Mouse (Mus musculus) thymus, postnatal 36 days (tissue): ENCODE data around the gene Aup1.

Source experiments
- DNase-seq, 2 experiments: peaks; one replicate each; pipeline ENCODE4 v3.0.0; 2022; ENCODE audit warnings: mixed read lengths in 2 of 2

Gene Aup1

GRCm38 (mm10) chr6:83031921-83032590, 22.3 kb upstream of the Aup1 start:
- no peak for DNase-seq

- DNase-seq: peak; percentile 54 to 57
These were observed 21.5 kb upstream of the Aup1 start for GRCm38 (mm10) chr6:83032769-83033191.

GRCm38 (mm10) chr6:83033249-83034185, 20.8 kb upstream of the Aup1 start, which contains the start of the genes Dok1 and Loxl3:
Dok1 (minus strand) TSS chr6:83033471.
Loxl3 (plus strand) TSS chr6:83034173.
- peak; percentile 71 to 77 for DNase-seq

GRCm38 (mm10) chr6:83034463-83035055, 19.8 kb upstream of the Aup1 start:
- DNase-seq: no peak

- DNase-seq: no peak
These were observed 17.1 kb upstream of the Aup1 start for GRCm38 (mm10) chr6:83037188-83037587.

GRCm38 (mm10) chr6:83038496-83039012, 15.8 kb upstream of the Aup1 start:
- DNase-seq: peak; percentile 90 to 95

GRCm38 (mm10) chr6:83040601-83041000, 13.7 kb upstream of the Aup1 start:
- no peak for DNase-seq

GRCm38 (mm10) chr6:83043561-83043960, 10.8 kb upstream of the Aup1 start:
- no peak for DNase-seq

GRCm38 (mm10) chr6:83043993-83044392, 10.3 kb upstream of the Aup1 start:
- DNase-seq: no peak

GRCm38 (mm10) chr6:83044742-83045141, 9.6 kb upstream of the Aup1 start:
- DNase-seq: no peak

GRCm38 (mm10) chr6:83049367-83049766, 5.0 kb upstream of the Aup1 start:
- DNase-seq: no peak

- DNase-seq: peak; percentile 16 to 27
These were observed 973 bp upstream of the Aup1 start for GRCm38 (mm10) chr6:83053136-83053960.

GRCm38 (mm10) chr6:83054871-83055431, 630 bp downstream of the Aup1 start, which contains the start of gene Htra2:
Htra2 (minus strand) TSS chr6:83055273.
- peak; percentile 64 to 71 for DNase-seq

GRCm38 (mm10) chr6:83057790-83058189, 3.5 kb downstream of the Aup1 start, which contains the start of gene Dqx1:
Dqx1 (plus strand) TSS chr6:83057844.
- no peak for DNase-seq

- DNase-seq: no peak
These were observed 4.4 kb downstream of the Aup1 start for GRCm38 (mm10) chr6:83058725-83059124.

- DNase-seq: peak; percentile 31 to 51
These were observed 11.7 kb downstream of the Aup1 start for GRCm38 (mm10) chr6:83065995-83066394.

- DNase-seq: no peak
These were observed 12.1 kb downstream of the Aup1 start for GRCm38 (mm10) chr6:83066441-83066840.

GRCm38 (mm10) chr6:83068221-83068620, 13.9 kb downstream of the Aup1 start:
- DNase-seq: no peak

GRCm38 (mm10) chr6:83068706-83069487, 14.6 kb downstream of the Aup1 start:
- DNase-seq: no peak

GRCm38 (mm10) chr6:83069488-83070246, 15.3 kb downstream of the Aup1 start:
- no peak for DNase-seq

- no peak for DNase-seq
These were observed 15.8 kb downstream of the Aup1 start, which contains the start of gene Tlx2 for GRCm38 (mm10) chr6:83070247-83070310. Tlx2 (minus strand) TSS chr6:83070293.
